Mouse (Mus musculus) embryonic facial prominence, embryonic 14.5 days (tissue): ENCODE data around the gene Nrros. TPM values are rescaled to one million over a fixed set of nuclear protein-coding genes. Genes with fewer than 3 reads are reported as not detected.

ENCODE experiments used
- ATAC-seq: fragments of 200-750 bp; cut with Nextera tagmentation; 2 replicates; pipeline ENCODE4 v1.8.0; 2017; ENCODE audit warnings: low read depth, moderate number of reproducible peaks, moderate TSS enrichment
- DNase-seq: peaks from one replicate; pipeline ENCODE4 v3.0.0-alpha.2; 2015; ENCODE audit warnings: low spot score
- H3K27ac ChIP-seq: fragments of 300-500 bp; sonication (generic); replicated peaks from 2 replicates; pipeline ENCODE4 v1.5.1; 2014; ENCODE audit warnings: low read depth, mild to moderate bottlenecking, low read length, moderate library complexity
- H3K27me3 ChIP-seq: fragments of 300-500 bp; sonication (generic); replicated peaks from 2 replicates; pipeline ENCODE4 v1.6.1; 2014; ENCODE audit warnings: low read length; ENCODE audit not compliant: control insufficient read depth, insufficient read depth
- H3K36me3 ChIP-seq: fragments of 300-500 bp; sonication (generic); 2 replicates; pipeline ENCODE4 v1.6.1; 2014; ENCODE audit warnings: low read length, mixed read lengths; ENCODE audit not compliant: control insufficient read depth, insufficient read depth
- H3K4me1 ChIP-seq: fragments of 300-500 bp; sonication (generic); 2 replicates; pipeline ENCODE4 v1.6.1; 2014; ENCODE audit warnings: antibody characterized with exemption, low read length; ENCODE audit not compliant: control insufficient read depth, insufficient read depth
- H3K4me2 ChIP-seq: fragments of 300-500 bp; sonication (generic); 2 replicates; pipeline ENCODE4 v1.6.1; 2014; ENCODE audit warnings: low read depth, mild to moderate bottlenecking, low read length, moderate library complexity, mixed read lengths
- H3K4me3 ChIP-seq: fragments of 300-500 bp; sonication (generic); 2 replicates; pipeline ENCODE4 v1.5.1; 2014; ENCODE audit warnings: low read depth, mild to moderate bottlenecking, low read length
- H3K9ac ChIP-seq: fragments of 300-500 bp; sonication (generic); 2 replicates; pipeline ENCODE4 v1.6.1; 2014; ENCODE audit warnings: low read depth, mild to moderate bottlenecking, low read length, moderate library complexity, mixed read lengths
- H3K9me3 ChIP-seq: fragments of 300-500 bp; sonication (generic); 2 replicates; pipeline ENCODE4 v1.6.1; 2016; ENCODE audit warnings: low read length; ENCODE audit not compliant: control insufficient read depth
- WGBS: fragments of 180-500 bp; shearing (Covaris S2); extraction: QIAGEN DNeasy Blood & Tissue Kit; methylation state at CpG from one replicate; pipeline ENCODE4 v1.1.7; 2014; 5-methylcytosine and 5-hydroxymethylcytosine counted together
- polyA plus RNA-seq: library from polyadenylated mRNA; unstranded; fragments of >200 nt; fragmentation: Nextera tagmentation; extraction: Ambion mirVana; gene quantifications from 2 replicates; pipeline ENCODE4 v1.2.1, GENCODE M21; 2014

Gene Nrros
- polyA plus RNA-seq, 1 experiment from 2014 or later = 23.1 TPM

DNA sequence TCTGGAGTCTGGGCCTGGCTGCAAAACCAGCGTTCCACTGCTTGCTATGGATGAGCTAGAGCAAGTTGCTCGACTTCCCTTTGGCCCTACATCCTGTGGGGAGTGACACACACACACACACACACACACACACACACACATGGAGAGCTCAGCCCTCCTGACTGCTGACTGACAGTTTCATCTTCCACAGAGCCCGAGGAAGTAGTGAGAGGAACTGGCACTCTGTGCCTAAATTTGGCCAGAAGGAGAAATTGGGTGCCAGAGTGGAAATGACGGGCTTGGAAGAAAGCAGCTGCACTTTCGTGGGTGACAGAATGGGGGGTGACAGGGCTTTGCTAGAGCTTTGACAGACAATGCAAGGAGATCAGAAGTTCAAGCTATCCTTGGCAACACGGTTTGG is 23.7 kb upstream of the Nrros start:
- DNase-seq = no peak
- no peaks in the 10 kb centered on the region for H3K27me3 ChIP-seq
- no peak overlapping the region for H3K27ac ChIP-seq
- ATAC-seq = no peak
- H3K9me3 ChIP-seq = no peaks in the 10 kb centered on the region
- H3K4me3 ChIP-seq = no peak overlapping the region
- H3K4me2 ChIP-seq = no peak overlapping the region
- H3K4me1 ChIP-seq = no peaks in the 10 kb centered on the region
- no peaks in the 10 kb centered on the region for H3K36me3 ChIP-seq
- no peak overlapping the region for H3K9ac ChIP-seq
- 46% methylated on average over 6 of the region's 6 CpGs for WGBS

DNA sequence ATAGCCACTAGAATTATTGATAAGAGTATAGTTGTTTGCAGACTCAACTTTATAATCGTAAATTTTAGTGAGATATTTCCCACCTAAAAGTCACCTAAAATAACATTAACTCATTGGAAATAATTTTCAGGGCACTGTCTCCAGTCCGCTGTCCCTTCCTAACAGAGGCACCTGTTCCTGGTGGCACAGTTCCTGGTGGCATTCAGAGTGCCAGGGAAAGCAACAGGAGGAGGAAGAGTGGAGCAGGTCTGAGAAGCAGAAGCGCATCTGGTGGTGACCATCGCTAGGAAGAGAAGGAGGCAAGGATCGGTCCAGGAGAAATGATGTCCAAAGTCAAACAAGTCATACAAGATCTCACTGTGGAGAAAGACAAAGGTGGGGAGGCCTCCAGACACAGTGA is 20.7 kb upstream of the Nrros start:
- Histone ChIP-seq H3K9me3 (no peaks in the 10 kb centered on the region), H3K27ac (no peak overlapping the region), H3K27me3 (no peaks in the 10 kb centered on the region), H3K4me3 (no peak overlapping the region), H3K4me1 (no peaks in the 10 kb centered on the region), H3K4me2 (no peak overlapping the region), H3K9ac (no peak overlapping the region), H3K36me3 (no peaks in the 10 kb centered on the region)
- 89% methylated on average over 5 of the region's 5 CpGs for WGBS
- no peak for ATAC-seq
- DNase-seq = no peak

DNA sequence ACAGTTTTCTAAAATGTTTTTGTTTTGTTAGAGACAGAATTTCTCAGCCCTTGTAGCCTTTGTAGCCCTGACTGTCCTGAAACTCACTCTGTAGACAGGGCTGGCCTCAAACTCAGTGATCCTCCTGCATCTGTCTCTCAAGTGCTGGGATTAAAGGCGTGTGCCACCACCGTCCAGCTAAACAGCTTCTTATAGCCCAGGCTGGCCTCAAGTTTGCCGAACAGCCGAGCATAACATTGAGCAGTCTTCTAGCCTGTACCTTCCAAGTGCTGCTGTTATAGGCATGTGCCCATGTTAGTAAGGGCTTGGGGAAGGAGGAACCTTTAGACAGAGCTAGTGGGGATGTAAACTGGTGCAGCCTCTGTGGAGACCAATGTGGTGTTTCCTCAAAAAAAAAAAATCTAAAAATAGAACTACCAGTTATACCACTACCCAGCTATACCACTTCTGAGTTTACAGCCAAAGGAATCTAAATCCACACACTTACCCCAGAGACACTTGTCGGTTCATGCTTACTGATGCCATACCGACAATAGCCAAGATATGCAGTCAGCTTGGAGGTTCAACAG is 14.0 kb upstream of the Nrros start, which contains the start of gene Bex6:
TSS of gene Bex6 (plus strand) at position 491 of the 569 bp plus-strand sequence.
- no peak within 1 kb of the TSS for H3K4me3 ChIP-seq
- no peak within 1 kb of the TSS for H3K9ac ChIP-seq
- ATAC-seq (no peak), DNase-seq (no peak)
- H3K4me2 ChIP-seq = no peak within 1 kb of the TSS
- no peak within 1 kb of the TSS for H3K27ac ChIP-seq
- no peaks in the 10 kb centered on the region for H3K9me3 ChIP-seq
- no peaks in the 10 kb centered on the region for H3K27me3 ChIP-seq
- no peaks in the 10 kb centered on the region for H3K4me1 ChIP-seq
- no peaks in the 10 kb centered on the region for H3K36me3 ChIP-seq
- 80% methylated on average over 6 of the region's 6 CpGs for WGBS

DNA sequence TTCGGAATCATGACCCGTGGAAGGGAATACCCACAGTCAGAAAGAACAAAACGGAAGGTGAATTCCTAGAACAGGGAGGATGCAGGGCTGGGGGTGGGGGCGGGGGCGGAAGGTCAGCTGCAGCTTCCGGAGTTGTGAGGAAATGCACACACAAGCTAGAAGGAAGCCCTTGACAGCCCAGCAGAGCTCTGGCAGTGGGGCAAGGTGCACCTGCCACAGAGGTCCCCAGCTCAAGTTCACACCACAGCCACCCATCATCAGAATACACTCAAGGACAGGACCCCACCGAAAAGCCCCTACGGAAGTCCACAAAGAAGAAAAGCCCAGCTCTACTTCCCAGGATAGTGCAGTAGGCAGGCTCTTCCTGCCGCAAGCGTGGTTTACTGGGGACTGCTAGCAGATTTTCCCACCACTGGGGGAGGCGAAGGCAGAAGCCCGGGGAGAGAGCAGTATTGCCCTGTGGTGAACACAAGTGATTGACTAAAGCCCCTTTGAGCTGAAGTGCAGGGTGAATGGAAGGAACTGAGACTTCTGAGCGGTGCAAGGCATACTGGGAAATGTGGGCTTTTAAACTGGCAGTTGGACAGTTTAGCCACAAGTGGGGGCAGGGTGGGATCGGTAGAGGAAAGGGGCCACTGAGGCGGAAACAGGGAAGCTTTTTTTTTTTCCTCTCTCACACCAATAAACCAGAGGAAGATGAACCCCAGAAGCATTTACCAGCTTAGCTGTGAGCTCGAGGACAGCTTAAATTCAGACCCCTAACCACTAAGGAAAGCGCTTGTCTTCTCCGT is 11.7 kb upstream of the Nrros start:
- H3K4me2 ChIP-seq = 0 out of 2 replicates have a peak overlapping the region, but pooled peaks have one; percentile 14
- DNase-seq (peak; percentile 27), ATAC-seq (no peak)
- no peaks in the 10 kb centered on the region for H3K9me3 ChIP-seq
- no peaks in the 10 kb centered on the region for H3K4me1 ChIP-seq
- H3K4me3 ChIP-seq = no peak overlapping the region
- H3K27me3 ChIP-seq = no peaks in the 10 kb centered on the region
- 55% methylated on average over 18 of the region's 18 CpGs for WGBS
- H3K9ac ChIP-seq = no peak overlapping the region
- peak overlapping the region; percentile 48 for H3K27ac ChIP-seq
- H3K36me3 ChIP-seq = no peaks in the 10 kb centered on the region

DNA sequence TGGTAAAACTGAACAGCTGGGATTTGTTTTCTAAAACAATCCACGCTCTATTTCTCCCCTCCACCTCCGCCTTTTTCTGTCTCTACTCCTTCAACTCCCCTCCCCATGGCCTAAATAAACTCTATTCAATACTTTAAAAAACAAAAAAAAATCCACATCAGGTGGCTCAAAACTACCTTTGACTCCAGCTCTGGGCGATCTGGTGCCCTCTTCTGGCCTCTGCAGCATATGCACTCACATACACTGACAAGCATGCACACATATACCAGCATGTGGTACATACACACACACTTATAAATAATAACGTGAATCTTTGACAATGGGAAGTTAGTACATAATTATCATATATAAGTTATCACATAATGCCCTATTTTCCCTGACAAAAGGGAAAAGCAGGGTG is 9.6 kb upstream of the Nrros start:
- Histone ChIP-seq H3K36me3 (no peaks in the 10 kb centered on the region), H3K27me3 (no peaks in the 10 kb centered on the region), H3K4me2 (no peak overlapping the region), H3K9ac (no peak overlapping the region), H3K9me3 (no peaks in the 10 kb centered on the region), H3K4me3 (no peak overlapping the region), H3K4me1 (no peaks in the 10 kb centered on the region), H3K27ac (no peak overlapping the region)
- DNase-seq (no peak), ATAC-seq (no peak)
- 78% methylated on average over 4 of the region's 4 CpGs for WGBS

DNA sequence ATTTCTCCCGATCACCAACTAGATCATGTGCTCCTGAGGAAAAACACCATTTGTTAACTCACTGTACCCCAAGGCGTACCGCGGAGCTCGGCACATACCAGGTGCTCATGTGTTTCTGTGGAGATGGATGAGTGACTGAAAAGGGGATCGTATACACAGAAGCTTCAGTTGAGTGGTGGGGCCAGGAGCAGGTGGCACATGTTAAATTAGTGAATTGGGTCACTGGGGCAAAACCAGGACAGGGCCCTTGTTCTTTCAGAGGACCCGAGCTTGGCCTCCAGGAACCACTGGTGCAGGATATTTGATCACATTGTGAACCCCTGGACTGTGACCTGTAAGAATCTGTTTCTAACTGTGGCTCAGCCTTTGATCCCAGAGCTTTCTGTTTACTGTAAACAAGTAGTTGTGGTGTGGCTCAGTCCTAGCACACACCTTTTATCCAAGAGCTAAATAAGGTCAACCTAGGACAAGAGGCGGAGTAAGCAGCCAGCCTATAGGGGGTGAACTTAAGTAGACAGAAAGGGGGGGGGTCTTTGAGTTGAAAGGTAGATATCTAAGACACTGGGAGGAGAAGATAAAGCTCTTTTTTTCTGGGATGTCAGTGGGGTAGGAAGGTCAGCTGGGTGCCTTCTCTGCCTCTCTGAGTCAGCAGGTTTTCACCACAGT is 9.1 kb upstream of the Nrros start:
- Histone ChIP-seq H3K9me3 (no peaks in the 10 kb centered on the region), H3K4me3 (no peak overlapping the region), H3K36me3 (no peaks in the 10 kb centered on the region), H3K4me2 (no peak overlapping the region), H3K27me3 (no peaks in the 10 kb centered on the region), H3K4me1 (no peaks in the 10 kb centered on the region), H3K9ac (no peak overlapping the region), H3K27ac (no peak overlapping the region)
- DNase-seq = no peak
- WGBS = 80% methylated on average over 8 of the region's 8 CpGs
- no peak for ATAC-seq

DNA sequence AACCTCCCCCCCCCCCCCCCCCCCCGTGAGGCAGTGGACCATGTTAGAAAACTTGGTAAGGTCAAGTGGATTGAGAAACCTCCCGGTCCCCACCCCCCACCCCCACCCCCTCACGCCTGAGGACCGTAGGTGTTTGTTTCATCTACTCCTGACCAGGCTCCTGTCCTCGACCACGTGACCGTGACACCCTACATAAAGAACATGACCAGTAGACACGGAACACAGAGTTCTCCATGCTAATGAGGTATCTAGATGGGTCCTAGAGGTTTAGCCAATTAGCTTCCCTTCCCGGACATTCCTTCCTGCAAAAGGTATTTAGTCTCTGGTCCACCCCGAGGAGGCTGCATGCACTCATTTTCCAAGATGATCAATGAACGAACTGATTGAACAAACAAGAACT is 8.0 kb upstream of the Nrros start:
- no peaks in the 10 kb centered on the region for H3K9me3 ChIP-seq
- DNase-seq (no peak), ATAC-seq (no peak)
- no peaks in the 10 kb centered on the region for H3K27me3 ChIP-seq
- no peaks in the 10 kb centered on the region for H3K36me3 ChIP-seq
- H3K4me2 ChIP-seq = no peak overlapping the region
- 76% methylated on average over 10 of the region's 11 CpGs for WGBS
- H3K9ac ChIP-seq = no peak overlapping the region
- H3K4me3 ChIP-seq = no peak overlapping the region
- H3K4me1 ChIP-seq = no peaks in the 10 kb centered on the region
- no peak overlapping the region for H3K27ac ChIP-seq

DNA sequence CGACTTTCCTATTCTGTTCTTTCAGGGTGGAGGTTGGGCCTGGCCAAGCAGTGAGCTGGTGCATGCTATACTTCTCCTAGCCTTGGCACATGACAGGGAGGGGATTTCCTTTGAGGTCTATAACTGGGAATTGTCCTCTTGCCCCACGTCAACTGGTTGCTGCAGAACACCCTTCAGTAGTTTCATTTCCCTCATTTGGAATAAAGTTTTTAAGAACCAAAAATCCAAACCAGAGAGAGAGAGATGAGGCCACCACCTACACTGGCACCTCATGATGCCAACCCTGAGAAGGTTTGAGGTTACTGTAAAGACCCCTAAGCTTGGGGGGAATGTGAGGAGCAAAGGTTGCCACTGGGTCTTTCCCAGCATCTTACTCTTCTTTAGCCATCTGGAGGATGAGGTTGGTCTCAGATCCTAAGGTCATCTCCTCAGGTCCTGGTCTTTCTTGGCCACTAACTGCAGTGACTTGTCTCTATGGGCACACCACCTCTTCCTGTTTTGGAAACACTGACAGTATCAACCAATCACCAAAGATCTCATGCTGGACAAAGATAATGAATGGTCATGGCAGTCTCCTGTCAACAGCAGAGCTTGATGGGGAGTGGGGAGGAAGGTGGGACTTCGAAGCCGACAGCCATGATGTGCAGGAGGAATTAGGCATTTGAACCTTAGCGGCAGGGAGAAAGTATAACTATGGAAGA is 5.8 kb upstream of the Nrros start:
- Histone ChIP-seq H3K27me3 (no peaks in the 10 kb centered on the region), H3K36me3 (no peaks in the 10 kb centered on the region), H3K27ac (no peak overlapping the region), H3K9ac (no peak overlapping the region), H3K4me2 (no peak overlapping the region), H3K9me3 (no peaks in the 10 kb centered on the region), H3K4me3 (no peak overlapping the region), H3K4me1 (no peaks in the 10 kb centered on the region)
- WGBS = 86% methylated on average over 5 of the region's 5 CpGs
- no peak for ATAC-seq
- no peak for DNase-seq
